Mouse (Mus musculus) small intestine, adult 2 months (tissue): Measurements from ENCODE around the gene Vps54. TPM values are rescaled to one million over a fixed set of nuclear protein-coding genes. Genes with fewer than 3 reads are reported as not detected.
A peak's percentile ranks its signal among the peaks of the same experiment; 100 is the strongest.

Source experiments
- H3K27ac ChIP-seq: fragments of 200-500 bp; 2 replicates; pipeline ENCODE4 v1.5.1; 2012; ENCODE audit warnings: low read depth, low read length, control low read depth, inconsistent platforms; ENCODE audit not compliant: insufficient read depth
- H3K27me3 ChIP-seq: fragments of 200-500 bp; 2 replicates; pipeline ENCODE4 v1.6.1; 2012; ENCODE audit warnings: mild to moderate bottlenecking, moderate library complexity, low read length, inconsistent platforms; ENCODE audit not compliant: control insufficient read depth, insufficient read depth
- H3K36me3 ChIP-seq: fragments of 200-500 bp; 2 replicates; pipeline ENCODE4 v1.6.1; 2012; ENCODE audit warnings: mild to moderate bottlenecking, low read length, control low read depth, inconsistent platforms; ENCODE audit not compliant: control insufficient read depth, insufficient read depth
- H3K4me1 ChIP-seq: fragments of 200-500 bp; 2 replicates; pipeline ENCODE4 v1.6.1; 2012; ENCODE audit warnings: low read length, inconsistent platforms, mixed read lengths; ENCODE audit not compliant: control insufficient read depth, insufficient read depth, insufficient read length
- H3K4me3 ChIP-seq: fragments of 200-500 bp; 2 replicates; pipeline ENCODE4 v1.5.1; 2012; ENCODE audit warnings: low read depth, mild to moderate bottlenecking, control low read depth, inconsistent platforms, low read length, moderate library complexity
- CTCF ChIP-seq: fragments of 200-500 bp; IDR thresholded peaks from 2 replicates; pipeline ENCODE4 v1.5.1; 2012; ENCODE audit warnings: low read depth, mild to moderate bottlenecking, control low read depth, inconsistent platforms, low read length, moderate library complexity, mixed read lengths; ENCODE audit not compliant: insufficient replicate concordance, insufficient read length; ENCODE audit errors: extremely low read depth
- POLR2A ChIP-seq: fragments of 200-500 bp; IDR thresholded peaks from 2 replicates; pipeline ENCODE4 v1.6.1; 2012; ENCODE audit warnings: low read depth, mild to moderate bottlenecking, control low read depth, inconsistent platforms, low read length, moderate library complexity
- WGBS: fragments of 180-500 bp; shearing (Covaris S2); methylation state at CpG from one replicate; pipeline ENCODE4 v1.1.7; 2018; 5-methylcytosine and 5-hydroxymethylcytosine counted together
- polyA plus RNA-seq: library from polyadenylated mRNA; depleted of rRNA; stranded (reverse); fragments of >200 nt; gene quantifications from 2 replicates; pipeline ENCODE4 v1.2.3, GENCODE M21; 2012

Gene Vps54
- polyA plus RNA-seq, 1 experiment: 9.8 TPM

DNA sequence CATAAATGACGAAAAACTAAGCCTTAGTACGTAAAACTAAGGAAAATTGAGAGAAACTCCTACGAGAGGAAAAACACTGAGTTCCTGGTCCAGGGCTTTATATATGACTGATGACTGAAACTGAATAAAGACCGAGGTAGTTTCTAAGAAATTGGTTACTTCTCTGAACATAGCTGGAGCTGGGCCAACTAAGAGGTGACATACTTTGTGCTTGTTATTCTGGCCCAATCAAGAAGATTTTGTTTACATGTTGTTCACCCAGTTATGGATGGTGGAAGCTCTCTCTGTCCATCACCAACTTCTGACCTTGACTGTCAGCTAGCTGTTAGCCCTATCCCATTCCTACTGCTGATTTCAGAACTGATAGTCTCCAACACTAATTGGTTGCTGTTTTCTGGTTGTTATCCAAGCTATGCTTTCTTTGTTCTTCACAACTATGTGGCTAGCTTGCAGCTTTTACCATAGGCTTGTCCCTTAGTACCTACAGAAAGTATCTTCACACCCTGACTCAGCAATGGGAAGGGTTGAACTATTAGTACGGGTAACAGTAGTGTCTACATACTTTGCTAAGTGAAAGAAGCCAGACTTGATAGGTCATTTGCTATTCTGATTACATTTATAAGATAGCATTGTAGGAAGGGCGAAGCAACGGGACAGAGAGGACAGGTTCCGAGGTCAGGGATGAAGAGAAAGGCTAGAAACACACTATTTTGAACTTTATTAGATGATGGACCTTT is 19.1 kb upstream of the Vps54 start:
- Histone ChIP-seq H3K4me3 (no peak overlapping the region), H3K27ac (no peak overlapping the region), H3K36me3 (no peaks in the 10 kb centered on the region), H3K27me3 (no peaks in the 10 kb centered on the region), H3K4me1 (peaks cover 28% of the 10 kb centered on the region; the same call in 1 of the 2 replicates)
- WGBS: 79% methylated on average over 8 of the region's 8 CpGs
- no peak for TF ChIP-seq POLR2A
- TF ChIP-seq CTCF: no peak

DNA sequence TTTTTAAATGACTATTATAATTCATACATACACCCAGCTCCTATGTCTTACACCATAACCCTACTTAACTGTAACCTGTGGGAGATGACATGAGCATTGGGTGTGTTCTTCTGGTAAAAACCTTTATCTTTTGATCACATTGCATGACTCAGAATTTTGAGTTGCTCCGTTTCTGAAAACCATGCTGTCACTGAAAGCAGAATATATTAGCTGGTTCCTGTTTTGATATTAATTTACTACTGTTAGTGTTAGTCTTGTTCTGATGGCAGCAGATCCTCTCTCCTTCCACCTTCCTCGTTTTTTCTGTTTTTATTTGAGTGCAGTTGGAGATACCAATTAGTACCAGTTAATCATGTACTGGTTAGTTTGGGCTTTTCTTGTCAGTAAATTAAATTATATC is 18.3 kb upstream of the Vps54 start:
- WGBS: 52% methylated on average over 2 of the region's 2 CpGs
- Histone ChIP-seq H3K27me3 (no peaks in the 10 kb centered on the region), H3K36me3 (no peaks in the 10 kb centered on the region), H3K4me1 (peaks cover 28% of the 10 kb centered on the region; the same call in 1 of the 2 replicates), H3K27ac (no peak overlapping the region), H3K4me3 (no peak overlapping the region)
- no peak for TF ChIP-seq CTCF
- no peak for TF ChIP-seq POLR2A

DNA sequence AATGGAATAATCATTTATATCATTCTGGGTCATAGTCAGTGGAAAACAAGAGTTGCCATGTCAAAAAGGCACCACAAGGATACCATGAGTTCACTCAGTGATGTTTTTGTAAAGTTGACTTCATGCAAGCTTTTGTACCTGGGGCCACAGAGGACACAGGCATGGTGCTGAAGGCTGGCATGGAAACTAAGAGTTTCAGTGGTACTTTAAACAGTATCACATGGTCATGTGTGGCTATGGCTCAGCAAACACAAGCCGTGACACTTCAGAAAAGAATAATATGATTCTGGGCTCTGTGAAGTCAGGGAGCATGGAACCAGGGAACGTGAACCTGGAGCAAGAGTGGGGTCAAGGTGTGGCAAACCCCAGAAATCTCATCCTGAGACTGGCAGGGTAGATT is 17.7 kb upstream of the Vps54 start:
- WGBS: 90% methylated on average over 2 of the region's 2 CpGs
- H3K4me3 ChIP-seq: no peak overlapping the region
- H3K27ac ChIP-seq: no peak overlapping the region
- TF ChIP-seq CTCF: no peak
- no peaks in the 10 kb centered on the region for H3K27me3 ChIP-seq
- peaks cover 28% of the 10 kb centered on the region; the same call in 1 of the 2 replicates for H3K4me1 ChIP-seq
- no peaks in the 10 kb centered on the region for H3K36me3 ChIP-seq

DNA sequence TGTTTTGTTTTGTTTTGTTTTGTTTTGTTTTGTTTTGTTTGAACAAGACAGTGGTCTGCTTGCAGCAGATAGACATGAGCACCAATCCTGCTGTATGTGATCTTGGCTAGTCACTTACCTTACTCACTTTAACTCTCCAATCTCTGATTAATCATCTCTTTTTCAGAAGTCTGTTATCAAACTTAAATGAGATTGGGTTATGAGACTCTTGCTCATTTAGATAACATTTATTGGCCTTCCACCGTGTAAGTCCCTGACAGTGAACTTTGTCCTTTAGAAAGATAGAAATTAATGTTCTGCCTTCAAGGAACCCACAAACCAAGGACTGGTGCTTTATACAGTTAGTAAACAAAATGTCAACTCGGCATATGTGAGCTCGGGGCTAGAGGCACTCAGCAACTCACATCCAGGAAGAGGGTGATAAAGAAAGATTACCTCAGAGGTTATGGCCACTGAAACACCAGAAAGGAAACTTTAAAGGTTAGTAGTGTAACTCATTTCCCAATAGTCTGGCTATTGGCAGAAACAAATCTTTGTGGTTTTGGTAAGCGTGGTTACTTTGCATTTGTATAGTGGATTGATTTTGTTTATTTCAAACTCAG is 16.4 kb upstream of the Vps54 start:
- Histone ChIP-seq H3K4me3 (no peak overlapping the region), H3K36me3 (no peaks in the 10 kb centered on the region), H3K4me1 (peaks cover 23% of the 10 kb centered on the region; the same call in 1 of the 2 replicates), H3K27ac (peak overlapping the region; percentile 91), H3K27me3 (no peaks in the 10 kb centered on the region)
- WGBS: 6% methylated on average over 4 of the region's 4 CpGs
- no peak for TF ChIP-seq POLR2A
- TF ChIP-seq CTCF: no peak

DNA sequence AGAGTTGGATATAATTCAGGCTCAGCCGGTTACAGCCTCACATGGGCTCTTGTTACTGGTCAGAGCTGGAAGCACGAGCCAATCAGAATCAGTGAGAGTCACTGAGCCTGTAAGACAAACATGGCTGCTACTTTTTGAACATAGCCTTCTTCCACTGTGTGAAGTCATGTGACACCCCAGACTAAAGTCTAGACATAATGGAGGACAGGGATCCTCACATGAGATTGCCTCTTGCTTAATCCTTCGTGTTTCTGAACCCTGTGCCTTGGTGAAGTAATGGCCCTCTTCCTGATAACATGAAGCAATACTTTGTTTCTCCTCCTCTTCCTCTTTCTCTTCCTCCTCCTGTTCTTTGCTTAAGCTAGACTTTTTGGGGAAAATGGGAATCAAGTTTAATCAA is 15.5 kb upstream of the Vps54 start:
- Histone ChIP-seq H3K27ac (peak overlapping the region; percentile 91), H3K36me3 (no peaks in the 10 kb centered on the region), H3K4me3 (no peak overlapping the region), H3K27me3 (no peaks in the 10 kb centered on the region), H3K4me1 (peaks cover 21% of the 10 kb centered on the region; the same call in 1 of the 2 replicates)
- 65% methylated on average over 3 of the region's 3 CpGs for WGBS
- TF ChIP-seq CTCF (no peak), POLR2A (no peak)

DNA sequence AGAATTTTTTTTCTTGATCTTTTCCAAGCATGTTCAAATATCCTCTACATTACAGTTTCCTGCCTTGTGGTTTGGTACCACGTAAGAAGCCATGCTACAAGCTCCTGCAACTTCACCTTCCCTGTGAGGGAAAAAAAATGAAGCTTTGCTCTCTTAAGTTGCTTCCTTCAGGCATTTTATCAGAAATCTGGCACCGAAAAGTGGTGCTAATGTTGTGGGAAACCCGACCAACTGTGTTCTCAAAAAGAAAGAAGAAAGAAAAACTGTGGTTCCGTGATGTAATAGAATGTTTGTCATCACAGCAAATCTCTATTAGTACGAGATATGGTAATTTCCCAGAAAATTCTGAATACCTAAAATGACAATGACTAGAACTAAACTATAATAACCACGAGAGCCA is 15.0 kb upstream of the Vps54 start:
- peak overlapping the region; percentile 91; the same call in 1 of the 2 replicates for H3K27ac ChIP-seq
- WGBS: 76% methylated on average over 6 of the region's 6 CpGs
- TF ChIP-seq CTCF (no peak), POLR2A (no peak)
- no peaks in the 10 kb centered on the region for H3K36me3 ChIP-seq
- no peaks in the 10 kb centered on the region for H3K27me3 ChIP-seq
- peaks cover 21% of the 10 kb centered on the region; the same call in 1 of the 2 replicates for H3K4me1 ChIP-seq
- no peak overlapping the region for H3K4me3 ChIP-seq

DNA sequence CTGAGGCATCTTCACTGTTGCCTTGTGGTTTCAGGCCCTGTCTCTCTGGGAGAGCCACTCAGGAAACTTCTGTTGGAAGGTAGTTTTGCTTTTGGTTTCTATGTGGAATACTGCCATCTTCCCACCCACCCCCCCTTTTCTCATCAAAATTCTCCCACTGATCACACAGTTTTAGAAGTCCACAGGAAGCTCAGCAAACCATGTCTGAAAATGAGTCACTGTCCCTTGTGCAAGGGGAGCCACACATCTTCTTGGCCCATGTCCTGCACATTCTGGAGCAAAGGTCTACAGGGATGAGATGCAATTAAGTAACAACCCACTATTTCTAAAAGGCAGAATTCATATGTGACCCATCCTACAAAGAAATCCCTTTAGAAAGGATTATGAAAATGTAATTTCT is 14.6 kb upstream of the Vps54 start:
- Histone ChIP-seq H3K36me3 (no peaks in the 10 kb centered on the region), H3K4me1 (peaks cover 21% of the 10 kb centered on the region; the same call in 1 of the 2 replicates), H3K27me3 (no peaks in the 10 kb centered on the region), H3K4me3 (no peak overlapping the region), H3K27ac (peak overlapping the region; percentile 91; the same call in 1 of the 2 replicates)
- no peak for TF ChIP-seq POLR2A
- no peak for TF ChIP-seq CTCF

DNA sequence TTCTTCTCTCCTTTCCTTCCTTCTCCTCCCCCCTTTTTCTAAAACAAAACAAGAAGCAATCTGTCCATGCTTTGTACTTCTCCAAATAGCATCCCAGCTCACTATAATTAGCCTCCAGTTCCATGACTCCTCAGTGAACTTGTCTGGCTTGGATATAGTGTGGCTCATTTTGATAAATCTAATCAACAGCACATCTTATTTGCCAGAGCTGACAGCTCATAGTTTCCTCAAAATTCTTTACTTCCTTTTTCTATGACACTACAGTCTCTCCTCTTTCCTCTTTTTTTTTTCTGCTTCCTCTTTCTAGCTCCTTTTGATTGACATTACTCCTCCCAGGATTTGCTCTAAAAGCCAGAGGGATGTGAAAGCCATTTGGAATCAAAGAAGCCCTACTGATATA is 14.1 kb upstream of the Vps54 start:
- no peaks in the 10 kb centered on the region for H3K36me3 ChIP-seq
- TF ChIP-seq POLR2A (no peak), CTCF (no peak)
- no peak overlapping the region for H3K27ac ChIP-seq
- no peaks in the 10 kb centered on the region for H3K27me3 ChIP-seq
- no peak overlapping the region for H3K4me3 ChIP-seq
- H3K4me1 ChIP-seq: peaks cover 21% of the 10 kb centered on the region; the same call in 1 of the 2 replicates
